Mouse (Mus musculus) left cerebral cortex, postnatal 10 days (tissue): ENCODE measurements around the gene Zfp747. TPM values are rescaled to one million over a fixed set of nuclear protein-coding genes. Genes with fewer than 3 reads are reported as not detected.
"Not testable (repeated sequence)": the region's sequence is repeated elsewhere in the genome, so short reads cannot be mapped to it uniquely, and the experiment has no call there.

ENCODE experiments used
- DNase-seq, 2 experiments: peaks; one replicate each; pipeline ENCODE4 v3.0.0; 2021 to 2022; ENCODE audit warnings: low spot score in 2 of 2, mixed read lengths in 1 of 2; ENCODE audit errors: extremely low spot score in 1 of 2
- intact Hi-C: fragments of 180-260 bp; cut with DNase I; formaldehyde crosslinking; loops from one replicate; pipeline ENCODE4 v1.15.1; 2025
- total RNA-seq, 2 experiments: library from RNA; stranded (reverse); gene quantifications; 2 replicates each; pipeline ENCODE4 v1.2.3; 2021

Gene Zfp747
- total RNA-seq, 2 experiments from 2014 or later, result 7.2 to 7.8 TPM

- DNase-seq, result peak in 1 of 2 experiments; percentile 36
- intact Hi-C loops, result loop anchor here (5.0 kb wide), 1 partner anchor 36 kb away; no protein-coding TSS in a partner anchor
Measured at GRCm38 (mm10) chr7:127343351-127344019, 32.4 kb downstream of the Zfp747 start.

- intact Hi-C loops, result loop anchor here (5.0 kb wide), 1 partner anchor 36 kb away; no protein-coding TSS in a partner anchor
Measured at GRCm38 (mm10) chr7:127342888-127343287, 33.0 kb downstream of the Zfp747 start.

GRCm38 (mm10) chr7:127342332-127342731 is 33.5 kb downstream of the Zfp747 start:
- no peak for DNase-seq
- intact Hi-C loops, result loop anchor here (5.0 kb wide), 1 partner anchor 35 kb away; no protein-coding TSS in a partner anchor

More at GRCm38 (mm10) chr7:127342888-127343287, 33.0 kb downstream of the Zfp747 start:
- DNase-seq, result no peak

- intact Hi-C loops, result loop anchor here (5.0 kb wide), 1 partner anchor 35 kb away; no protein-coding TSS in a partner anchor
- DNase-seq, result not testable (repeated sequence)
Measured at GRCm38 (mm10) chr7:127341861-127342260, 34.0 kb downstream of the Zfp747 start.

- no peak for DNase-seq
- intact Hi-C loops, result loop anchor here (5.0 kb wide), 1 partner anchor 34 kb away; no protein-coding TSS in a partner anchor
Measured at GRCm38 (mm10) chr7:127341356-127341755, 34.5 kb downstream of the Zfp747 start.

- DNase-seq, result no peak
- intact Hi-C loops, result no loop called here
Measured at GRCm38 (mm10) chr7:127337636-127338035, 38.2 kb downstream of the Zfp747 start.

GRCm38 (mm10) chr7:127335604-127336003 is 40.2 kb downstream of the Zfp747 start:
- intact Hi-C loops, result no loop called here
- no peak for DNase-seq

GRCm38 (mm10) chr7:127333240-127333639 is 42.6 kb downstream of the Zfp747 start:
- no peak for DNase-seq
- intact Hi-C loops, result no loop called here

GRCm38 (mm10) chr7:127326685-127327084 is 49.2 kb downstream of the Zfp747 start:
- intact Hi-C loops, result no loop called here
- DNase-seq, result peak; percentile 47 to 67

GRCm38 (mm10) chr7:127325550-127325949 is 50.3 kb downstream of the Zfp747 start:
- intact Hi-C loops, result no loop called here
- DNase-seq, result no peak

- no peak for DNase-seq
- intact Hi-C loops, result no loop called here
Measured at GRCm38 (mm10) chr7:127324944-127325343, 50.9 kb downstream of the Zfp747 start.

Other genes starting within 250 kb of the Zfp747 start
- gene Spn, start 238.2 kb downstream of the Zfp747 start, total RNA-seq, result under 1 TPM; 0.11 to 0.12 TPM
- gene Cd2bp2, start 180.0 kb downstream of the Zfp747 start, total RNA-seq, result 10 to 100 TPM; 74.0 to 75.8 TPM
- 10 to 100 TPM; 85.6 to 88.0 TPM for gene Tbc1d10b, start 167.6 kb downstream of the Zfp747 start, total RNA-seq
- gene Mylpf, start 167.2 kb downstream of the Zfp747 start, total RNA-seq, result 1 to 10 TPM in 1 of 2 experiments, not detected in 1; 1.2 TPM
- gene Zfp553, start 143.0 kb downstream of the Zfp747 start, total RNA-seq, result 10 to 100 TPM; 16.6 to 18.4 TPM
- gene Sept1, start 142.9 kb downstream of the Zfp747 start, total RNA-seq, result 1 to 10 TPM; 6.0 to 6.1 TPM
- 10 to 100 TPM; 53.6 to 65.0 TPM for gene Zfp771, start 131.8 kb downstream of the Zfp747 start, total RNA-seq
- gene Dctpp1, start 115.3 kb downstream of the Zfp747 start, total RNA-seq, result 10 to 100 TPM; 40.7 to 40.9 TPM
- gene Sephs2, start 102.0 kb downstream of the Zfp747 start, total RNA-seq, result 10 to 100 TPM; 50.6 to 53.7 TPM
- under 1 TPM; 0.32 to 0.57 TPM for gene Itgal, start 79.8 kb downstream of the Zfp747 start, total RNA-seq
- gene Zfp768, start 30.5 kb downstream of the Zfp747 start, total RNA-seq, result 10 to 100 TPM; 13.2 to 14.2 TPM
- 1 to 10 TPM; 2.8 to 3.1 TPM for gene 9130019O22Rik, start 11.1 kb upstream of the Zfp747 start, total RNA-seq
- 1 to 10 TPM; 6.1 to 6.6 TPM for gene E430018J23Rik, start 17.6 kb upstream of the Zfp747 start, total RNA-seq
- gene Zfp764, start 30.8 kb upstream of the Zfp747 start, total RNA-seq, result 1 to 10 TPM; 3.6 to 4.7 TPM
- gene Zfp688, start 46.0 kb upstream of the Zfp747 start, total RNA-seq, result 10 to 100 TPM; 11.4 to 14.1 TPM
- gene Zfp689, start 73.1 kb upstream of the Zfp747 start, total RNA-seq, result 1 to 10 TPM; 6.3 to 6.8 TPM
- gene Prr14, start 83.6 kb upstream of the Zfp747 start, total RNA-seq, result 10 to 100 TPM; 31.9 to 33.1 TPM
- 10 to 100 TPM; 58.5 to 60.3 TPM for gene Fbrs, start 103.1 kb upstream of the Zfp747 start, total RNA-seq
- gene Srcap, start 135.9 kb upstream of the Zfp747 start, total RNA-seq, result 100 to 1,000 TPM; 101 to 108 TPM
- gene Gm42715, start 143.5 kb upstream of the Zfp747 start, total RNA-seq, result 1 to 10 TPM; 8.6 to 8.7 TPM
- 1 to 10 TPM; 1.8 to 4.9 TPM for gene Tmem265, start 185.3 kb upstream of the Zfp747 start, total RNA-seq
- 10 to 100 TPM; 71.4 to 76.7 TPM for gene Phkg2, start 197.3 kb upstream of the Zfp747 start, total RNA-seq
- gene Ccdc189, start 212.5 kb upstream of the Zfp747 start, total RNA-seq, result 1 to 10 TPM; 8.1 to 8.3 TPM
- gene Rnf40, start 212.7 kb upstream of the Zfp747 start, total RNA-seq, result 10 to 100 TPM; 63.8 to 64.1 TPM
- gene Zfp629, start 239.7 kb upstream of the Zfp747 start, total RNA-seq, result 10 to 100 TPM; 22.3 to 29.8 TPM